Mouse (Mus musculus): ENCODE measurements at regions not wholly inside any gene's neighbourhood (a gene's known extent, or its start where the extent isn't known, plus 50 kb on each side); places are given as distances from the start of the nearest gene placed in this dataset.

DNA sequence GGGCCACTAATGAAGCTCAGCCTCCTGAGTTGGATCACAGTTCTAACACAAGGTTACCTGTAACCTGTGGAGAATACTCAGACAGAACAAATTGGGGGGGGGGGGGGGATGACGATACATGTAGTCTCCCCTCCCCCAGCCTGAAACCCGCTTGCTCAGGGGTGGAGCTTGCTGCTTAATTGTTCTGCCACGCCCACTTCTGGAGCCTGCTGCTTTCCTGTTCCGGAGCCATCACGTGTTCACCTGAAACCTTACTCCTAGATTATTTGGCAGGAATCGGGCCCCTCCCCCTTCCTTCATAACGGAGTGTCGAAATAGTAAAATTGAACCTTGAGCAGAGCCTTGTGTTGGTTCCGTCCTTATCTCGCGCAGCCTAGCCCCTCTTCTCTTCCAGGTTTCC is 310.6 kb upstream of the Prox1 start:
- WGBS = 78% methylated on average over 11 of the region's 11 CpGs
- no peak for ATAC-seq

DNA sequence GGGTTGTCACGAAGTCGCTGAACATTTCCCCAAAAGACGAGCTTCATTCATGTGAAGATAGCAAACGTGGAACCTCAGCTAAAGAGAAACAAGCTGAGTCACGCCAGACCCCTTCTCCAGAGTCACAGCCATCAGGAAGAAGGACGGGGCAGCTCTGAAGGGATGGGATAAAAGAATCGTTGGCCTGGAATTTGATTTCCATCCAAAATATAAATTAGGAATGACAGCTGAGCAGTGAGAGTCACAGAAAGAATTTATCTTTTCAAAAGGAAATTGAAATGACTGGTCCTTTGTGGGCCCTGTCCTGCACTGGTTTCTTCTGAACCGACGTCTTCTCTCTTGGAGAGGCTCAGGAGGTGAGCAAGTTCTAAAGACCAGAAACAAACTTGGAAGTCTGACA is 310.1 kb upstream of the Prox1 start:
- no peaks in the 10 kb centered on the region for H3K27me3 ChIP-seq (ENCODE audit: insufficient read depth, low read length)
- WGBS = 66% methylated on average over 9 of the region's 9 CpGs
- ATAC-seq (no peak), DNase-seq (no peak)
- no peak overlapping the region for H3K4me3 ChIP-seq (ENCODE audit: low read depth, low read length)
- H3K27ac ChIP-seq (ENCODE audit: low read depth, low read length) = no peak overlapping the region
- no peak overlapping the region for H3K4me2 ChIP-seq (ENCODE audit: low read depth)
- H3K9me3 ChIP-seq (ENCODE audit: low read length) = no peaks in the 10 kb centered on the region
- no peaks in the 10 kb centered on the region for H3K4me1 ChIP-seq (ENCODE audit: insufficient read depth)
- H3K9ac ChIP-seq = no peak overlapping the region
- TF ChIP-seq CTCF (IDR thresholded peaks at IDR 0.05; ENCODE audit: low read depth) = no peak
- H3K36me3 ChIP-seq (ENCODE audit: insufficient read depth) = no peaks in the 10 kb centered on the region

More for the DNA sequence above, 310.6 kb upstream of the Prox1 start:
- Histone ChIP-seq H3K4me2 (ENCODE audit: low read depth) (no peak overlapping the region), H3K27me3 (ENCODE audit: insufficient read depth, low read length) (no peaks in the 10 kb centered on the region), H3K4me3 (ENCODE audit: low read depth, low read length) (no peak overlapping the region), H3K9ac (no peak overlapping the region), H3K36me3 (ENCODE audit: insufficient read depth) (no peaks in the 10 kb centered on the region), H3K9me3 (ENCODE audit: low read length) (no peaks in the 10 kb centered on the region), H3K4me1 (ENCODE audit: insufficient read depth) (no peaks in the 10 kb centered on the region), H3K27ac (ENCODE audit: low read depth, low read length) (no peak overlapping the region)
- TF ChIP-seq CTCF (IDR thresholded peaks at IDR 0.05; ENCODE audit: low read depth) = no peak
- DNase-seq = no peak

DNA sequence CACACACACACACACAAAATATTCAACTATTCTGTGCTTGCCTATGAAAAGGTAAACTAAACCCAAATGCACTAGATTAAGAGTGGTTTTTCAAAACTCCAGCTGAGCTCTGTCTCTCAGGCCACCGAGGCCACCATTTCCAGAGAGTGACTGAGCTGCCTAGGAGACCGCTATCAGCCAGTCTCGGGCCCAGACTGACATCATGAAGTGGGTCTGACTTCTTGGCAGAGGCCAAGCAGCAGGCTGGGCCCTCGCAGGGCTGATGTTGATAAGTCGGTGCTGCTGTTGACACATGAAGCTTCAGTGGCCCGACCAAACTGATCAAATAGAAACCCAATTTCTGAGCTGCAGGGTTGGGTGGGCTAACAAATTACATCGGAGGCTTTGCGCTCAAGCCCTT is 302.2 kb upstream of the Prox1 start:
- 86% methylated on average over 8 of the region's 8 CpGs for WGBS
- H3K4me1 ChIP-seq (ENCODE audit: insufficient read depth) = no peaks in the 10 kb centered on the region

DNA sequence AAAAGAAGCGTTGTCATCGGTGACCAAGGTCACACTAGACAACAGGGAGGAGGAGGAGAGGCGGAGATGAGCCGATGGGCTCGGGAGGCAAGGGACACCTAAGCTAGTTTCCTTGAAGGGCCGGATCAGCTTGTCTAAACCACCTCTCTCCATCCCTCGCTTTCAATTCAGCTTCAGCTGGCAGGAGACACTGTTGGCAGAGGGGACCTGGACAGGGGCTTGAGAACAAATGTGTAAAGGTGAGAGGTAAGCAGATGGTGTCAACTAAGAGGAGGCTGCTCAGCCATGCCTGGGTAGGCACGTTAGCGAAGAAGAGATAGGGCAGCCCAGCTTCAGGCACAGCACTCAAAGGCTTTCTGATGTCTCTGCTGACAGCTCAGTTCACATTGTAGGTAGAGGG is 299.8 kb upstream of the Prox1 start:
- H3K9ac ChIP-seq = no peak overlapping the region
- H3K4me2 ChIP-seq (ENCODE audit: low read depth) = no peak overlapping the region
- no peak overlapping the region for H3K4me3 ChIP-seq (ENCODE audit: low read depth, low read length)
- no peaks in the 10 kb centered on the region for H3K9me3 ChIP-seq (ENCODE audit: low read length)
- 80% methylated on average over 9 of the region's 9 CpGs for WGBS
- no peaks in the 10 kb centered on the region for H3K4me1 ChIP-seq (ENCODE audit: insufficient read depth)
- no peak overlapping the region for H3K27ac ChIP-seq (ENCODE audit: low read depth, low read length)
- no peaks in the 10 kb centered on the region for H3K27me3 ChIP-seq (ENCODE audit: insufficient read depth, low read length)
- ATAC-seq (no peak), DNase-seq (no peak)
- no peaks in the 10 kb centered on the region for H3K36me3 ChIP-seq (ENCODE audit: insufficient read depth)
- TF ChIP-seq CTCF (IDR thresholded peaks at IDR 0.05; ENCODE audit: low read depth) = no peak

More for the DNA sequence above, 302.2 kb upstream of the Prox1 start:
- H3K36me3 ChIP-seq (ENCODE audit: insufficient read depth) = no peaks in the 10 kb centered on the region
- no peaks in the 10 kb centered on the region for H3K27me3 ChIP-seq (ENCODE audit: insufficient read depth, low read length)
- ATAC-seq = no peak
- H3K9ac ChIP-seq = no peak overlapping the region
- TF ChIP-seq CTCF (IDR thresholded peaks at IDR 0.05; ENCODE audit: low read depth) = no peak
- H3K27ac ChIP-seq (ENCODE audit: low read depth, low read length) = no peak overlapping the region
- H3K9me3 ChIP-seq (ENCODE audit: low read length) = no peaks in the 10 kb centered on the region
- no peak for DNase-seq
- no peak overlapping the region for H3K4me2 ChIP-seq (ENCODE audit: low read depth)
- no peak overlapping the region for H3K4me3 ChIP-seq (ENCODE audit: low read depth, low read length)

DNA sequence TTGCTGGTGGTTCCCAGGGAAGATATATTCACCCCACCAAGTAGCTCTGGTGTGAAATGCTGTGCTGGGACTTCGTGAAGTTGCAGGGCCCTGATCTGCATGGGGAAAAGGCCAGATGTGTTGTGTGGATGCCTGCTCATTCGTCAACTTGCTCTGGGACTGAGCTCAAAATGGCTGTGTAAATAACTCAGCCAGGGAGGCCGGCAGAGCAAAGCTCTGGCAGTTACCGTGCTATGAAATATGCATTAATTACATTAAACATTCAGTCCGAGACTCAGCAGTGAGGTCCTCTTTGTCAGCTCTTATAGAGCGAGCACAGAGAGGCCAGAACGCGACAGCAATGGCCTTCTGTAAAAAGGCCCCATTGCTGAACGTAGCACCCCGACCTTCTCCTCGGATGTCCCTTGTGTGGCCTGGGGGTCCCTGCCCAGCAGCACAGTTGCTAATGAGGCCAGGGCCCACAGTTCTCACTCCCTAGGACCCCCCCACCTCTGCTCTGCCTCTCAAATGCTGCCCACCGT is 287.1 kb upstream of the Prox1 start:
- Histone ChIP-seq H3K27me3 (ENCODE audit: insufficient read depth, low read length) (no peaks in the 10 kb centered on the region; the same call in 1 of the 2 replicates), H3K4me2 (ENCODE audit: low read depth) (no peak overlapping the region), H3K9ac (no peak overlapping the region), H3K27ac (ENCODE audit: low read depth, low read length) (no peak overlapping the region), H3K9me3 (ENCODE audit: low read length) (no peaks in the 10 kb centered on the region), H3K36me3 (ENCODE audit: insufficient read depth) (no peaks in the 10 kb centered on the region), H3K4me3 (ENCODE audit: low read depth, low read length) (no peak overlapping the region), H3K4me1 (ENCODE audit: insufficient read depth) (no peaks in the 10 kb centered on the region)
- TF ChIP-seq CTCF (IDR thresholded peaks at IDR 0.05; ENCODE audit: low read depth) = no peak
- ATAC-seq = no peak
- whole genome bisulfite sequencing = 36% methylated on average over 12 of the region's 12 CpGs
- no peak for DNase-seq

DNA sequence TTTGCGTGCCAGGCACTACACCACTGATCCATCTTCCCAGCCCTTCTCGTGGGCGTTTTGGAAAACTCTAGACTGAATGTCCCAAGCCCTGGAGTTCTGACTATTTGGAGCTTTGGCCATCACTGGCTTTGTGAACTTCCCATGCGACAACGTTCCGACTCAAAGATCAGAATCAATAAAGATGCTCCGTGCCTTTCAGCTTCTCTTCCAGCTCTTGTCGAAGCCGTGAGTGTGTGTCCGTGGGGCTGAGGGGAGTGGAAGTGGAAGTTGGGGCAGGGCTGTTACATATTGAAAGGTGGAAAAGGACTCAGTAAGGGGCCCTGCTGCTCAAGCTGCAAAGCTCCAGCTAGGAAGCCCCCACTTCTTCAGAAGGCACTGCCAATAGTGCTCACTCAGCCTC is 283.0 kb upstream of the Prox1 start:
- WGBS = 91% methylated on average over 10 of the region's 10 CpGs
- H3K4me1 ChIP-seq (ENCODE audit: insufficient read depth) = no peaks in the 10 kb centered on the region

DNA sequence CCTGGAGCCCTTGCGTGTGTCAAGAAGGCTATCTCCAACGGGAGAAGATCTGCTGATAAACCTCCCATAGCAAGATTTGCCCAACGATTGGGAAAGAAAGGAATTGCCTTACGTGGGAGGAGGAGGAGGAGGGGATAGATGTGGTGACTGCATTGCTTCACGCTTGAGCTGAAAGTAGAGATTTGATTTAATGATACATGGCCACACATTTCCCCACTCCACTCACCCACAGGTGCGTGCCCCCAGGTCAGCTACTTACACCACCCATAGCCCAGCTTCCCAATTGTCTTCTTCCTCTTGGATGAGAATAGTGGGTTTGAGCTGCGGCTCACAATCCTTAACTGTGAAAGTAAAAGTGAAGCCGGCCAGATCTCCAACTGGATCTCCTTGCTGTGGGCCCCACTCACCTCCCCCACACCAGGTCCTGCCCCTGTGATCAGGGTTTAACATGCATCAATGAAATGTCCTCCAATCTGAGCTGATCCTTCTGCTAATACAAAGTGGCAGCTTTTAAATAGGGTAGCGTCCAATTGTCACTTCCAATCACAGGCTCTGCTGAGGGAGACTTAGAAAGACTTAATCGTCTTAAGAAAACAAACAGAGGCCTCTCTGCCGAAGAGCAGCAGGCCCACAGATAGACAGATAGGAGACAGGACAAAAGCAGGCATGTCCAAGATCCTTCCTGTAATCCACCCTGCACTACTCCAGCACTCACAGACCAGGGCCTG is 281.8 kb upstream of the Prox1 start:
- ATAC-seq (no peak), DNase-seq (no peak)
- no peak overlapping the region for H3K4me3 ChIP-seq (ENCODE audit: low read depth, low read length)
- no peaks in the 10 kb centered on the region for H3K4me1 ChIP-seq (ENCODE audit: insufficient read depth)
- no peaks in the 10 kb centered on the region for H3K36me3 ChIP-seq (ENCODE audit: insufficient read depth)
- H3K4me2 ChIP-seq (ENCODE audit: low read depth) = no peak overlapping the region
- TF ChIP-seq CTCF (IDR thresholded peaks at IDR 0.05; ENCODE audit: low read depth) = no peak
- H3K9ac ChIP-seq = no peak overlapping the region
- no peaks in the 10 kb centered on the region for H3K27me3 ChIP-seq (ENCODE audit: insufficient read depth, low read length)
- H3K9me3 ChIP-seq (ENCODE audit: low read length) = no peaks in the 10 kb centered on the region
- H3K27ac ChIP-seq (ENCODE audit: low read depth, low read length) = no peak overlapping the region
- 61% methylated on average over 11 of the region's 11 CpGs for WGBS

More for the DNA sequence above, 283.0 kb upstream of the Prox1 start:
- ATAC-seq (no peak), DNase-seq (no peak)
- no peak overlapping the region for H3K9ac ChIP-seq
- no peaks in the 10 kb centered on the region for H3K36me3 ChIP-seq (ENCODE audit: insufficient read depth)
- H3K4me3 ChIP-seq (ENCODE audit: low read depth, low read length) = no peak overlapping the region
- H3K4me2 ChIP-seq (ENCODE audit: low read depth) = no peak overlapping the region
- H3K9me3 ChIP-seq (ENCODE audit: low read length) = no peaks in the 10 kb centered on the region
- TF ChIP-seq CTCF (IDR thresholded peaks at IDR 0.05; ENCODE audit: low read depth) = no peak
- H3K27me3 ChIP-seq (ENCODE audit: insufficient read depth, low read length) = no peaks in the 10 kb centered on the region
- no peak overlapping the region for H3K27ac ChIP-seq (ENCODE audit: low read depth, low read length)

Measured in forebrain, postnatal 0 days (tissue).